Mouse (Mus musculus): ENCODE data around the gene Bcan. TPM values are rescaled to one million over a fixed set of nuclear protein-coding genes. Genes with fewer than 3 reads are reported as not detected.

Gene Bcan
- polyA plus RNA-seq, 1 experiment from 2014 or later: 0.08 TPM

DNA sequence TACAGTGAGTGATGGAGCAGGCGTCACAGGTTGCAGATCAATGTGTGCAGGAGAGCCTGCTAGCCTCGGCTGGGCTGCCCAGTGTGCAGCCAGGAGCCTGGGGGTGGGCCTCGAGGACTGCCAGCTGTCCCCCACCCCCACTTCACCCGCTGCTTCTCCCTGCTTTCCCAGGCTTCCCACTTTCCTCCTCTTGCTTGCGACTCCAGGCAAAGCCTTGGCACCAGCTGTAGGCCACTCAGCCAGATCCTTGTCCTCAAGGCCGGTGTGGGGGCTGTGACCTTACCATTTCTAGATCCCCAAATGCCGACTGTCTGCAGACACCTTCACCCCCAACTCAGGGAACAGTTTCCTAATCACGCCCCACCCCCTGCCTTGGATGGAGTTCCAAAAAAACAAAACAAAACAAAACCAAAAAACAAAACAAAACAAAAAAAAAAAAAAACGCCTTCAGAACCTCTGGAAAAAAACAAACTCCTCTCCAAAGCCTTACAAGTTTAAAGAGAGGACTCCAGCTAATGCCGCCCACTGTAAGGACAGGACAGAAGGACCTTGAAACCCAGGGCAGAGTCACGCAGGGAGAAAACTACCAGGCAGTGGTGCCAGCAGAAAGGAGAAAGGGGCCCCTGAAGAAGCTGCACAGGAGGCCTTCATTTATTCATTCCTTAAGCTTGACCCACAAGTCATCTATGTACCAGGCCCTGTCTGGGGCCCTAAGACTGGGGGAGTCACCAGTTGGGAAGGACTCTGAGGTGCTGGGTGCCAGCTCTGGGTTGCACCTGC lies 976 bp upstream of the Bcan start:
- Histone ChIP-seq H3K36me3 (ENCODE audit: control insufficient read depth, insufficient read depth, low read length) (no peaks in the 10 kb centered on the region), H3K4me1 (replicated peaks; ENCODE audit: control insufficient read depth, insufficient read depth) (no peaks in the 10 kb centered on the region), H3K9ac (ENCODE audit: low read length) (no peak overlapping the region), H3K27me3 (ENCODE audit: control insufficient read depth, insufficient read depth, low read length) (peaks cover 15% of the 10 kb centered on the region; the same call in 1 of the 2 replicates), H3K27ac (replicated peaks) (no peak overlapping the region), H3K4me2 (replicated peaks; ENCODE audit: low read depth) (no peak overlapping the region), H3K4me3 (ENCODE audit: low read depth, low read length) (peak overlapping the region; percentile 28; the same call in 1 of the 2 replicates), H3K9me3 (ENCODE audit: control insufficient read depth, low read length) (no peaks in the 10 kb centered on the region)
- ATAC-seq (ENCODE audit: low FRiP score, low TSS enrichment) (no peak), DNase-seq (ENCODE audit: low spot score) (no peak)
- no peak for TF ChIP-seq EP300 (optimal IDR thresholded peaks at IDR 0.05)
- TF ChIP-seq CTCF (IDR thresholded peaks at IDR 0.05; ENCODE audit: low read depth): no peak
- 16% methylated on average over 11 of the region's 11 CpGs for WGBS

DNA sequence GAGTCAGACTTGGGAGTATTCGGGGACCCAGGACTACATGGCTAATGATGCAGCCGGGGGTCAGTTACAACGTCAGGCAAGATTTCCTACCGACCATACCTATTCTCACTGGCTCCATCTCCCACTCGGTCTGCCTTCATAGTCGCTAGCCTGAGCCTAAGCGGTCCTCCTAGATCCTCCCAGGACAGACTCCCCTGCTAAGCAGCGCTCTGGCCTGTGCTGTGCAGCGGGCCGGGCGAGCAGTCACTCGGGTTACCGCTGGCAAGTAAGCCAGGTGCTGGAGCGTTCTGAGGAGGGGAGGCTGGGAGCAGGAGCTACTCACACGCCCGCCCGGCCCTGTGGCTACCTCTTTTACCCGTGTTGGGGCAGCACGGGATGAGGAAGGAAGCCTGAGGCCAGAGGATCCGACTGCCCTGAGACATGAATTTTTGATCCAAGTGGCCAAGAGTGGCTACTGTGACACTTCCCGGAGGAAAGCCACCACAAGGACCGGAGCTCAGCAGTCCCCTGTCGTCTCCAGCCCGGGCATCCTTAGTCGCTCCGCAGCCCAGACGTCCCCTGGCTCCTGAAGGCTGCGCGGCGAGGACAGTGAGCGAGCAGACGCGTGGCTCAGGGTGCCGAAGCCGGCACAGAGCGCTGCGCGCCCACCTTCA lies 661 bp downstream of the Bcan start:
- 2% methylated on average over 38 of the region's 38 CpGs for WGBS
- peak overlapping the region; percentile 28; the same call in 1 of the 2 replicates for H3K4me3 ChIP-seq (ENCODE audit: low read depth, low read length)
- no peaks in the 10 kb centered on the region for H3K36me3 ChIP-seq (ENCODE audit: control insufficient read depth, insufficient read depth, low read length)
- peak overlapping the region; percentile 54 for H3K4me2 ChIP-seq (replicated peaks; ENCODE audit: low read depth)
- H3K27me3 ChIP-seq (ENCODE audit: control insufficient read depth, insufficient read depth, low read length): peaks cover 18% of the 10 kb centered on the region; the same call in 1 of the 2 replicates
- H3K4me1 ChIP-seq (replicated peaks; ENCODE audit: control insufficient read depth, insufficient read depth): no peaks in the 10 kb centered on the region
- no peak overlapping the region for H3K9ac ChIP-seq (ENCODE audit: low read length)
- ATAC-seq (ENCODE audit: low FRiP score, low TSS enrichment): no peak
- no peak overlapping the region for H3K27ac ChIP-seq (replicated peaks)
- TF ChIP-seq CTCF (IDR thresholded peaks at IDR 0.05; ENCODE audit: low read depth): no peak
- no peak for TF ChIP-seq EP300 (optimal IDR thresholded peaks at IDR 0.05)
- DNase-seq (ENCODE audit: low spot score): no peak
- no peaks in the 10 kb centered on the region for H3K9me3 ChIP-seq (ENCODE audit: control insufficient read depth, low read length)

DNA sequence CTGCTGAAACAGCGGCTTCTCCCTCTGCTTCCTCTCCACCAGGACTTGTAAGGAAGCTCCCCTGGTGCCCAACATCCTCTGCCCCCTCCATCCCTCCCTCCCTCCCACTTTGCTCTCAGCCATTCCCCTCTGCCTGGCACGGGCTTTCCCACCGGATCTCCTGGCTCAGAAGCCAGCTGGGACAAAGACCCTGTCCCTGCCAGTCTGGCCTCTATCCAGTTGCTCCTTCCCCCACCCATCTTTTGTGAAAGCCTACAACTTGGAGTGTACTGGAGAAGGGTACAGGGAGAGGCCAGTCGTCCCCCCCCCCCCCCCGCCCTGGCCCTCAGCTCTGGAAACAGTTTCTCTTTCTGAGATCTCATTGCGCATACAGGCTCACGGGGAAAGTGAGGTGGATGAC lies 1.3 kb downstream of the Bcan start:
- Histone ChIP-seq H3K27me3 (ENCODE audit: control insufficient read depth, insufficient read depth, low read length) (peaks cover 18% of the 10 kb centered on the region; the same call in 1 of the 2 replicates), H3K4me3 (ENCODE audit: low read depth, low read length) (no peak overlapping the region), H3K9me3 (ENCODE audit: control insufficient read depth, low read length) (no peaks in the 10 kb centered on the region), H3K27ac (replicated peaks) (no peak overlapping the region), H3K4me2 (replicated peaks; ENCODE audit: low read depth) (no peak overlapping the region), H3K36me3 (ENCODE audit: control insufficient read depth, insufficient read depth, low read length) (no peaks in the 10 kb centered on the region), H3K4me1 (replicated peaks; ENCODE audit: control insufficient read depth, insufficient read depth) (no peaks in the 10 kb centered on the region), H3K9ac (ENCODE audit: low read length) (no peak overlapping the region)
- no peak for DNase-seq (ENCODE audit: low spot score)
- WGBS: 5% methylated on average over 7 of the region's 7 CpGs
- no peak for TF ChIP-seq CTCF (IDR thresholded peaks at IDR 0.05; ENCODE audit: low read depth)
- TF ChIP-seq EP300 (optimal IDR thresholded peaks at IDR 0.05): no peak
- no peak for ATAC-seq (ENCODE audit: low FRiP score, low TSS enrichment)

DNA sequence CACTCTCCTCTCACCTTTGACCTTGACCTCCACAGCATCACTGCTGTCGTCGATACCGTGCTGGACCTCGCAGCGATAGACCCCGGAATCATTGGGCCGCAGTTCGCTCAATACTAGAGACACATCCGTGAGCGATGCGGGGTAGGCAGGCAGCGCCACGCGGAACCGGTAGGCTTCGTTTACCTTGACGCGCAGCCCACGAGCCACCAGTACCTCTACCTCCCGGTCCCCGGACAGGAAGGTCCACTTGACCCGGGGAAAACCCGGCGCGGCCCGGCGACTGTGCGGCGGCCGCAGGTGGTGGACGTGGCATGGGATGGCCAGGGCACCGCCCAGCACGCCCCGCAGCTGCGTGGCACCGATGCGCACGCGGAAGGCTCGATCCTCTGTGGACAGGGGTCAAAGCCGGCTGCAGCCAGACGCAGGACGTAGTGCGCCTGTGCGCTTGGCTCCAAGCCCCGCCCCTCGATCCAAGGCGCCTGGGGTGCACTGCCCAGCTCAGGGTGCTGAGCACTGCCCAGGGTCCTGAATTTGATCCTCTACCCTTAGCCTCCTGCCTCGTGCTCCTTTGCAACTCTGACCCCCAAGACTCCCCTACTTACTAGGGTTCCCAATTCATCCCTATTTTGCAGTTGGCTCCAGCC lies 2.9 kb downstream of the Bcan start:
- Histone ChIP-seq H3K9ac (ENCODE audit: low read length) (no peak overlapping the region), H3K4me2 (replicated peaks; ENCODE audit: low read depth) (peak overlapping the region; percentile 52), H3K36me3 (ENCODE audit: control insufficient read depth, insufficient read depth, low read length) (no peaks in the 10 kb centered on the region), H3K4me1 (replicated peaks; ENCODE audit: control insufficient read depth, insufficient read depth) (no peaks in the 10 kb centered on the region), H3K27ac (replicated peaks) (no peak overlapping the region), H3K27me3 (ENCODE audit: control insufficient read depth, insufficient read depth, low read length) (peaks cover 18% of the 10 kb centered on the region; the same call in 1 of the 2 replicates), H3K9me3 (ENCODE audit: control insufficient read depth, low read length) (no peaks in the 10 kb centered on the region), H3K4me3 (ENCODE audit: low read depth, low read length) (peak overlapping the region; percentile 33)
- DNase-seq (ENCODE audit: low spot score) (peak; percentile 54), ATAC-seq (ENCODE audit: low FRiP score, low TSS enrichment) (peak; percentile 56)
- 2% methylated on average over 48 of the region's 49 CpGs for WGBS
- TF ChIP-seq EP300 (optimal IDR thresholded peaks at IDR 0.05): no peak
- TF ChIP-seq CTCF (IDR thresholded peaks at IDR 0.05; ENCODE audit: low read depth): no peak

DNA sequence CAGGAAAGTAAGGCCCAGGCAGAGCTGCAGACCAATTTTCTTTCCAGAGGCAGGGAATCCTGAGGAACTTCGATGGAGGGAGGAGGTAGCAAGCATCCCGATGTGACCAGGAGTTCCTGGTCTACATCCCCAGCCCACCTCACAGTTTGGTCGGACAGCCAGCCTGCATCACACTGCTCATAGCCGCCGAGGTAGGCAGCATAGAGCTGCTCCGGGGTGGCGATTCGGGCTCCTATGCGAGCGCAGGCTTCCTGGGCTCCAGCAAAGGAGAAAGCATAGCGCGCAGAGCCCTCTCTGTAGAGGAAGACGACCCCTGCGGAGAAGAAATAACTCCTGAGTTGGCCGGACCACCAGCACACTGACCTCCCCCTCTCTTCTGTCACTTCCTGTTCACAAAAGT lies 3.6 kb downstream of the Bcan start:
- Histone ChIP-seq H3K4me3 (ENCODE audit: low read depth, low read length) (peak overlapping the region; percentile 33; the same call in 1 of the 2 replicates), H3K9me3 (ENCODE audit: control insufficient read depth, low read length) (no peaks in the 10 kb centered on the region), H3K4me1 (replicated peaks; ENCODE audit: control insufficient read depth, insufficient read depth) (no peaks in the 10 kb centered on the region), H3K27me3 (ENCODE audit: control insufficient read depth, insufficient read depth, low read length) (peaks cover 18% of the 10 kb centered on the region; the same call in 1 of the 2 replicates), H3K27ac (replicated peaks) (no peak overlapping the region), H3K4me2 (replicated peaks; ENCODE audit: low read depth) (no peak overlapping the region), H3K9ac (ENCODE audit: low read length) (no peak overlapping the region), H3K36me3 (ENCODE audit: control insufficient read depth, insufficient read depth, low read length) (no peaks in the 10 kb centered on the region)
- ATAC-seq (ENCODE audit: low FRiP score, low TSS enrichment) (no peak), DNase-seq (ENCODE audit: low spot score) (no peak)
- TF ChIP-seq EP300 (optimal IDR thresholded peaks at IDR 0.05) (no peak), CTCF (IDR thresholded peaks at IDR 0.05; ENCODE audit: low read depth) (no peak)
- WGBS: 4% methylated on average over 15 of the region's 15 CpGs
